Mouse (Mus musculus) cerebral cortex, adult 2 months (tissue): Measurements from ENCODE around the gene Immp2l.

ENCODE experiments used
- WGBS: fragments of 180-500 bp; shearing (Covaris S2); methylation state at CpG from one replicate; pipeline ENCODE4 v1.1.7; 2018; 5-methylcytosine and 5-hydroxymethylcytosine counted together

Gene Immp2l

GRCm38 (mm10) chr12:41468374-41468991 is 444.6 kb downstream of the Immp2l start:
- WGBS: 73% methylated on average over 3 of the region's 3 CpGs

DNA sequence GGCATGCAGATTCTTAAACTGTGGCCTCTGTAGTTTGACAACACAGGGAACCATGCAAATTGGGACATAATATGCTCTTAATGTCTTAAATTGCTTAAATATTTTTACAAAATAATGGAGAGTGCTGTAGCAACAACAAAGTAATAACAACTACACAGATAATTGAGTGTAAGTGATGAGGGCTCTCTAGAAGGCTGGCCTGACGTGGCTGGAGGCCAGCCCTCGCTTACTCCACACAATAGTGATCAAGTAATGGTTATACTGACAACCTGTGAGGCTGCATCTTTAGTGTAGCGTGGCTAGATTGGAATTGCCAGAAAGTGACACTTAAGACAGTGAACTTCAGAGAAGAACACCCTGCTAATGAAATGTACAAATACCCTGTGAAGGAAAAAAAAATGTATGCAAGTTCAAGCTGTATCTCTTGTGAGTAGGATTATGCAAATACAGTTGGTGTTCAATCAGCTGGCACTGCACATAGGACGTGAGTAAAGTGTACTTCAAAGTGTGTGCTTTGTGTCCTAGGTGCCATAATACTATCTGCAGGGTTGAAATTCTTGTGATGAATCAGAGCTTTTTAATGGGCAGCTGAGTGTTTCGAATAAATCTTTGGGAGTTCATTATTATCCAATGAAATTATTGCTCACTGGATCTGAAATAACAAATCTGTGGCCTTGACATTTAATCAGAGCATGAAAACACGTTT is 445.4 kb downstream of the Immp2l start:
- WGBS: 67% methylated on average over 6 of the region's 6 CpGs

- WGBS: 43% methylated on average over 2 of the region's 2 CpGs
Observed at GRCm38 (mm10) chr12:41481486-41481885, 457.6 kb downstream of the Immp2l start.

GRCm38 (mm10) chr12:41483091-41483592 is 459.3 kb downstream of the Immp2l start:
- WGBS: 36% methylated on average over 5 of the region's 5 CpGs

- WGBS: 14% methylated on average over 23 of the region's 23 CpGs
Observed at GRCm38 (mm10) chr12:41483593-41484451, 459.9 kb downstream of the Immp2l start.

DNA sequence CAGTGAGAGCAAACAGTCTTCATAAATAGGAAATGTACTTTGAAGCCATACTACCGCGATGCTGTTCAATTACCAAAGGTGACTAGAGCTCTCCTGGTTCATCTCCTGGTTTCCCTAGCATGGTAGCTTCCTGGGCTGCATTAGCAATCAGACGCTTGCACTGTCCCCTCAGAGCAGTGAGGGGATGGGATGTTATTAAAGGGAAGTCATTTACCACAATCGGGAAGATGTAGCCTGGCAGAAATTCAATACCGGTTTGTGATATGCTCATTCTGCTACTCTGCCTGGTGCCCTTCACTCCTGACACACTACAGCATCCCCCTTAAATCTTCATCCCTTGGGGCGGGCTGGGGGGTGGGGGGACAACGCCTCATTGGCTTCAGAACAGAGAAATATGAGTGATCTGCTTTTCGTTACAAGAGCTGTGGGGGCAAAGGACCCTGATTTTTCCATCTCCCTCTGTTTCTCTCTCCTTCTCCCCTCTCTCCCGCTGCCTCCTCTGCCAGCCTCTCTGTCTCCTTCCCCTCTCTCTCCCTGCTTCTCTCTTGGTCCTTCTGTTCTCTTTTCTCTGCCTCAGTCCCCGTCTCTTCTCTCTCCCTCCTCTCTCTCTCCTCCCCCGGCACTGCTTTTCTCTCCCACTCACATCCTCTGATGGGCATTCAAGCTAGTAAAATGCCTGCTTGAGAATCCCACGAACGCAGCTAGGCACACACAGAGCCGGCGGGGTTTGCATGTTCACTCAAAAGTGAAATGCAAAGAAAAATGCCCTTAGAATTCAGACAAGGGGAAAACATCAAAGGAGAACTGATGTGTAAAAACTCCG is 461.0 kb downstream of the Immp2l start:
- 6% methylated on average over 16 of the region's 16 CpGs for WGBS

GRCm38 (mm10) chr12:41485512-41486215 is 461.8 kb downstream of the Immp2l start:
- 3% methylated on average over 12 of the region's 12 CpGs for WGBS

- WGBS: 87% methylated on average over 1 of the region's 1 CpGs
Observed at GRCm38 (mm10) chr12:41486331-41486730, 462.4 kb downstream of the Immp2l start, which contains the start of gene Lrrn3. TSS of gene Lrrn3 (minus strand) at chr12:41486431.

DNA sequence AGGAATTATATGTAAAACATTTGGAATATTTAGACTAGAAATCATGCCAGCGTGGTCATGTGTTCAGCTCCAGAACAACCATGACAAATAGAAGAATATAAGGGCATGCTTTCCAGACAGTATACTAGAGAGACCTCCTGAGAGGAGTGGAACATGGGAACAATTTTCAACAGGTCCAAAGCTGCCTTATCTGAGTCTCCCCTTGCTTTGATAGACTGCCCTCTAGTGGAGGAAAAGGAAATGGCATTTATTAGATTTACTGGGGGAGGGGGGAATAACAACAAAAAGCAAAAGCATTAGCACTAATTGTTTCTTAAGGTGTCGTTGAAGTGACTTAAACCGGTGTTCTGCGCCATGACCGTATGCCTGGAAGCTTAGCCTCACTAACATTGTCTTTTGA is 463.1 kb downstream of the Immp2l start:
- 19% methylated on average over 5 of the region's 5 CpGs for WGBS

GRCm38 (mm10) chr12:41494620-41495019 is 470.7 kb downstream of the Immp2l start:
- WGBS: 61% methylated on average over 10 of the region's 10 CpGs

- WGBS: 84% methylated on average over 9 of the region's 9 CpGs
Observed at GRCm38 (mm10) chr12:41500049-41500820, 476.3 kb downstream of the Immp2l start.

DNA sequence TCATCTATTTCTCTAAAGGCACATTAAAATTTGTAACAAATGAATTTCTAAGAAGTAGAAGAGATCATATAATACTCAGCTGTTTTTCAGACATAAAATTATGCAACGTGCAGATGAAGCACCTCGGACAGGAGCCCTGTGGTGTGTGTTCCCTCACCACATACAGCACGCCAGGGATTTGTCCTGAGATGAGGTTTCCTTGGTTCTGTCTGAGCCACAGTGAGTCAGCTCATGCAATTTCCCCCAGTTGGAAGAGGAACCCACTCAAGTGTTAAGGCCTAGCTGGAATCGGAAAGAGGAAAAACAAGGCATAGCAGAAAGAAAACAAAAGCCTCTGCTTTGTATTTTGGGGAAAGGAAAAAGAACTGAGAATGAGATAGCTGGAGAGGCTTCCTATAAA is 484.7 kb downstream of the Immp2l start:
- WGBS: 56% methylated on average over 4 of the region's 4 CpGs

DNA sequence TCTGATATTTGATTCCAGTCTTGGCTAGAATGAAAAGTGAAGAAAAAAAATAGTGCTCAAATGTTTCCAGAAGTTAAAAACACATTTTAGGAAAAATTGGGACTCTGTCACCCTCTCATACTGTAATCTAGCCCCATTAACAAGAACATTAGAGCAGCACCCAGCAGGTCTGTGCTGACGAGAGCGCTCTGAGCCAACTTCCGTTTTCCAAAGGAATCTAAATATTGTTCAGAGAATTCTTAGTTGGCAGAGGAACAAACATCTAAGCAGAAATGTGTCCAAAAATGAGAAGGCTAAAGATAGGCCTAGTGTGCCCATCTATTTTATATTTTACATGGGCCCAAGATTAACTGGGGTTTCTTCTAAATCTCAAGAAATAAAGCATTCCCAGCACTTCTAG is 486.7 kb downstream of the Immp2l start:
- 35% methylated on average over 3 of the region's 3 CpGs for whole genome bisulfite sequencing

DNA sequence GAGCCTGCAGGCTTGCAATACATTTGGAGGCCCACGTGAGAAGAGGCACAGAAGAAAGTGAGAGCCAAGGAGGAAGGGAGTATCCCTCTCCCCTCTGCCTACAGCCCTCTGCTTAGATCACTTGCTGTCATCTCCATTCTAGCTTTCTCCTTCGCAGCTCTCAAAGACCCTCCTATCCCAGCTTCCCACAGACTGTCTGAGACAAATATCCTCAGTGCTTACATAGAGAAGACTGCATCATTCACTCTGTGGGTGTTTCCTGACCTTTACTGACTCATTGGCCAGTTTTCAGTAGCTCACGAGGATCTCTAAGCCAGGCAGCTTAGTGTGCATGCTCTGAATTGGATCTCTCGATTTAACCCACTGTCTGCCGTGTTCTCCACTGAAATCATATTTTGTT is 495.0 kb downstream of the Immp2l start:
- WGBS: 58% methylated on average over 5 of the region's 5 CpGs

DNA sequence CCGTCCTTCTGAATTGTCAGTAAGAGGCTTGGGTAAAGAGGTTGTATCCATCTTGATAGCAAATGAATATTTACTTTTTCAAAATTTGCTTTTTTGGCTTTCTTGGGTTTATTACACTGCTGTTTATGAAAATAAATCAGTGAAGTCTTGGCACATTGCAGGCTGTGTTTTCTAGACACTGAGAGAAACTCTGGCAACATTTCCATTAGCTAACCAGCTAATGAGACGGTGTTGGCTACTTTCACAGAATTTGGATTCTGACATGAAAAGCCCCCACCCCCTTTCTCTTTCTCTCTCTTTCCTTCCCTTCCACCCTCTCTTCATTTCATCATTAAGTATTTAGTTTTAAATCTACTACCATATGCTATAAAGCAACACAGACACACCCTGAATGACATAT is 496.4 kb downstream of the Immp2l start:
- WGBS: 76% methylated on average over 2 of the region's 2 CpGs

DNA sequence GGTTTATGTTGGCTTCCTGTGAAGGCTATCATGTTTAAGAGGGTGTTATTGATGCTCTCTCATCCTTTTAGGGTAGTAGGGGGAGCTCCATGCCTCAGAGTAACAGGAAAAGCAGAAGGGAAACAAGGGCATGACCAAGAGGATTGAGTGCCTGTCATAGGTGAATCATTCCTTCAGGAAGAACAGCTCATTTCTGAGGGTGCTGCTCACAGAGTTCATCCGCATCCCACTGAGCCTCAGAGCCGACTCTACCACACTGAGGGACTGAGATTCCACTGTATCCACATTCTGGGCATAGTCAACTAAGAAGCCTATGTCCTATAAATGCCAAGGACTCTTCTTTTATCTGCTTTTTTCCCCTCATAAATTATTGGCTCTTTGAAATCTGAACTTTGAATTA is 497.8 kb downstream of the Immp2l start:
- WGBS: 89% methylated on average over 2 of the region's 2 CpGs

DNA sequence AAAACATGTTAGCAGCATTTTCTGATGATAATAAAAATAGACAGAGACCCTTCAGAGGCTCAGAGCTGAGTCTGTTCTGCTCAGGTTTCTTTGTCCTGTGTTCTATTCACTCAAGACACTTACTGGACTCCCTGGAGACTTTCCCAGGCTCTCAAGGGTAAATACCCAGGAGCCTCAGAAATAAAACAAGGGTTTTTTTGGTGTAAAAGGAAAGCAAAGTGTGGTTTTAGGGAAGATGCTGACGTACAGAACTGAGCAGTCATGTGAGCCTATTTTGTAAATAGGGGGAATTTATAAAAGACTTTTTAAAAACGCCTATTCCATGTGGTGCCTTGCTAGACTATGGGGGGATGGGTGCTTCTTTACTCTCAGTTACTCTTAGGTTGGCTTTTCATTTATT is 502.8 kb downstream of the Immp2l start:
- 57% methylated on average over 2 of the region's 2 CpGs for WGBS

GRCm38 (mm10) chr12:41528410-41528809 is 504.5 kb downstream of the Immp2l start:
- WGBS: 92% methylated on average over 4 of the region's 4 CpGs

GRCm38 (mm10) chr12:41539989-41540388 is 516.1 kb downstream of the Immp2l start:
- 63% methylated on average over 5 of the region's 5 CpGs for WGBS

DNA sequence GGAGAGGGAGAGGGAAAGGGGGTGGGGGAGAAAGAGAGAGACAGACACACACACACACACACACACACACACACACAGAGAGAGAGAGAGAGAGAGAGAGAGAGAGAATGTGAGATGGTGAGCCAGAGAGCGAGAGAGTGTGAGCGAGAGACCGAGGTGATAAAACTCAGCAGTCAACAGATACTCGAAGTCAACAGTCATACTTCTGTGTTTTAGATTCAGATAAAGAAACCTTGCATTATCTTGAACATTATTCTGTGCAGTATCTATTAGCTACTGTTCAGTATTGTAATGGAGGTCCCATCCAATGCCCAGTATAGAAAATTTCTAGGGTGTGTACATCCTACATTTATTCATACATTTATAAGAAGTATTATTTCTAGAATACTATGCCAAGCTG is 527.7 kb downstream of the Immp2l start:
- WGBS: 93% methylated on average over 4 of the region's 4 CpGs
